Mouse (Mus musculus) T-helper 17 cell (primary cell): ENCODE measurements around the gene Gnb3.
"Not testable (repeated sequence)": the region's sequence is repeated elsewhere in the genome, so short reads cannot be mapped to it uniquely, and the experiment has no call there.

Source experiments
- in situ Hi-C, 2 experiments: fragments of 300-600 bp; cut with MboI, MseI; formaldehyde crosslinking; loops; 1 replicate in 1 of 2; 2 replicates in 1 of 2; pipeline ENCODE4 v1.15.1; 2025; ENCODE audit warnings: high pct_unique_total_duplicates in 2 of 2

Gene Gnb3

GRCm38 (mm10) chr6:124817563-124817962, 22.5 kb downstream of the Gnb3 start:
- in situ Hi-C loops: no loop called here

- in situ Hi-C loops: no loop called here
Observed at GRCm38 (mm10) chr6:124817125-124817524, 22.9 kb downstream of the Gnb3 start.

GRCm38 (mm10) chr6:124816611-124817010, 23.5 kb downstream of the Gnb3 start:
- in situ Hi-C loops: no loop called here

GRCm38 (mm10) chr6:124814858-124815774, 25.0 kb downstream of the Gnb3 start:
- in situ Hi-C loops: no loop called here

- in situ Hi-C loops: no loop called here
Observed at GRCm38 (mm10) chr6:124814448-124814847, 25.6 kb downstream of the Gnb3 start.

GRCm38 (mm10) chr6:124813933-124814332, 26.1 kb downstream of the Gnb3 start, which contains the start of gene Tpi1:
TSS of gene Tpi1 (minus strand) at chr6:124814296.
- in situ Hi-C loops: no loop called here

- in situ Hi-C loops: no loop called here
Observed at GRCm38 (mm10) chr6:124813496-124813895, 26.6 kb downstream of the Gnb3 start.

- in situ Hi-C loops: no loop called here
Observed at GRCm38 (mm10) chr6:124812848-124813247, 27.2 kb downstream of the Gnb3 start.

- in situ Hi-C loops: no loop called here
Observed at GRCm38 (mm10) chr6:124811701-124812560, 28.1 kb downstream of the Gnb3 start.

- in situ Hi-C loops: no loop called here
Observed at GRCm38 (mm10) chr6:124811403-124811665, 28.7 kb downstream of the Gnb3 start.

GRCm38 (mm10) chr6:124810566-124811402, 29.3 kb downstream of the Gnb3 start:
- in situ Hi-C loops: not testable (repeated sequence)

- in situ Hi-C loops: no loop called here
Observed at GRCm38 (mm10) chr6:124809775-124810538, 30.1 kb downstream of the Gnb3 start.

GRCm38 (mm10) chr6:124809052-124809774, 30.9 kb downstream of the Gnb3 start:
- in situ Hi-C loops: no loop called here

- in situ Hi-C loops: no loop called here
Observed at GRCm38 (mm10) chr6:124808358-124809012, 31.6 kb downstream of the Gnb3 start, which contains the start of gene Spsb2. TSS of gene Spsb2 (plus strand) at chr6:124808661.

GRCm38 (mm10) chr6:124807986-124808357, 32.1 kb downstream of the Gnb3 start:
- in situ Hi-C loops: no loop called here

GRCm38 (mm10) chr6:124807366-124807765, 32.7 kb downstream of the Gnb3 start:
- in situ Hi-C loops: no loop called here

- in situ Hi-C loops: no loop called here
Observed at GRCm38 (mm10) chr6:124806446-124807140, 33.5 kb downstream of the Gnb3 start.

GRCm38 (mm10) chr6:124805341-124806321, 34.4 kb downstream of the Gnb3 start:
- in situ Hi-C loops: no loop called here
